Mouse (Mus musculus) megakaryocyte, embryonic 14.5 days (primary cell): ENCODE results near the gene Polr2j.

Experiments used
- FLI1 ChIP-seq: IDR thresholded peaks from 2 replicates; pipeline ENCODE4 v1.6.1; 2012; ENCODE audit warnings: low read length, inconsistent platforms, mixed read lengths
- GATA1 ChIP-seq: IDR thresholded peaks from 3 replicates; pipeline ENCODE4 v1.6.1; 2012; ENCODE audit warnings: mixed read lengths, low read length, inconsistent platforms, borderline replicate concordance

DNA sequence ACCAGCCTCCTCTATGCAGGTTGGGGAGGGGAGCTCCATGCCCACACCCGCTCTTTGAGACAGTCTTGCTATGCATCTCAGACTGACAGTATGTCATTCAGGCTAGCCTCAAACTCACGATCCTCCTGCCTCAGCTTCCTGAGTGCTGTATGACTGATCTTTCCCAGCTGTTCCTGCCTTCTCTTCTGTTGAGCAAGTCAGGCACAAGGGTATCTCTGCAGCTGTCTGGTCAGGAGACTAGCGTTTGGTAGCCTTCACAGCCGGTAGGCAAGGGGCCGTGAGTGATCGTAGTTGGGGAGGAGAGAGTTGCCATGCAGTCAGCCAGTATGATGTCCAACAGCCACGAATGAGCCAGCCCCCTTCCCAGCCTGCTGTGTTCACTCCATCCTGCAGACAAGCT, 21.3 kb upstream of the Polr2j start:
- no peak for TF ChIP-seq GATA1
- no peak for TF ChIP-seq FLI1
